Mouse (Mus musculus) ES-Bruce4 (cell line): ENCODE results near the gene Gm3233. TPM values are rescaled to one million over a fixed set of nuclear protein-coding genes. Genes with fewer than 3 reads are reported as not detected.
"Not testable (repeated sequence)": the region's sequence is repeated elsewhere in the genome, so short reads cannot be mapped to it uniquely, and the experiment has no call there.

Source experiments
- H3K27ac ChIP-seq: 2 replicates; pipeline ENCODE4 v1.5.1; 2012; ENCODE audit warnings: low read length, inconsistent platforms; ENCODE audit not compliant: insufficient read depth
- H3K27me3 ChIP-seq: 2 replicates; pipeline ENCODE4 v1.6.1; 2012; ENCODE audit warnings: mild to moderate bottlenecking, low read length, inconsistent platforms; ENCODE audit not compliant: control insufficient read depth, poor library complexity, insufficient read depth, severe bottlenecking
- H3K36me3 ChIP-seq: 2 replicates; pipeline ENCODE4 v1.6.1; 2012; ENCODE audit warnings: inconsistent platforms, mild to moderate bottlenecking, low read length, moderate library complexity; ENCODE audit not compliant: control insufficient read depth, poor library complexity, insufficient read depth, severe bottlenecking
- H3K4me1 ChIP-seq: one replicate; pipeline ENCODE4 v1.8.1; 2011; ENCODE audit warnings: low read length; ENCODE audit not compliant: control insufficient read depth, insufficient read depth
- H3K4me3 ChIP-seq: 2 replicates; pipeline ENCODE4 v1.5.1; 2011; ENCODE audit warnings: low read depth, mild to moderate bottlenecking, low read length
- H3K9ac ChIP-seq: 2 replicates; pipeline ENCODE4 v1.6.1; 2012; ENCODE audit warnings: low read depth, mild to moderate bottlenecking, inconsistent platforms; ENCODE audit not compliant: poor library complexity, severe bottlenecking
- H3K9me3 ChIP-seq: replicated peaks from 2 replicates; pipeline ENCODE4 v1.6.1; 2012; ENCODE audit warnings: mild to moderate bottlenecking, low read length, inconsistent platforms; ENCODE audit not compliant: control insufficient read depth, poor library complexity, insufficient read depth, severe bottlenecking
- CTCF ChIP-seq: IDR thresholded peaks from one replicate; pipeline ENCODE4 v1.8.1; 2011; ENCODE audit warnings: low read depth, low read length
- EP300 ChIP-seq: IDR thresholded peaks from 2 replicates; pipeline ENCODE4 v1.6.1; 2011; ENCODE audit warnings: low read depth, low read length; ENCODE audit not compliant: insufficient read depth
- POLR2A ChIP-seq: IDR thresholded peaks from one replicate; pipeline ENCODE4 v1.8.1; 2011; ENCODE audit warnings: low read length; ENCODE audit not compliant: insufficient read depth
- polyA plus RNA-seq: library from polyadenylated mRNA; stranded (reverse); fragments of >200 nt; gene quantifications from 2 replicates; pipeline ENCODE4 v1.2.4, GENCODE M21; 2011; ENCODE audit warnings: low read depth; ENCODE audit not compliant: missing spikeins, insufficient read depth, insufficient read length

Gm3233 gene
- polyA plus RNA-seq, 1 experiment = not detected

DNA sequence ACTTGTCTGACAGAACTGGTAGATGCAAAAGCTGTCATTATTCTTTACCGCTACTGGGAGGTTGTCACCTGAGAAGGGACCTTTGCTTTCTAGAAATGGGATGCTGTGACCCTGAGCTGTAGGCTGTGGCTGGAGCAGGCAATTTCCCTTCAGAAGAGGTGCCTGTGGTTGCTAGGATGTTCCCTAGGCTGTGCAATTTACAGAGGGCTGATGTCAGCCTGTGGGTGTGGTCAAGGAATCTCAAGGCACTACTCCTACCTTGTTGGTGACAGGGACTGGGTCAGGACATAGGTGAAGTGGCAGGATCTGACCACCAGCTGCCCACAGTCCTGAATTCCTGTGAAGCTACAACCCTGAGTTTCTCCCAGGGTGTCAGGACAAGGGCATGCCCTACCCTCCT lies 10.2 kb upstream of the Gm3233 start:
- TF ChIP-seq POLR2A (no peak), EP300 (no peak), CTCF (no peak)
- no peaks in the 10 kb centered on the region for H3K27me3 ChIP-seq
- H3K27ac ChIP-seq = no peak overlapping the region
- H3K4me1 ChIP-seq = no peaks in the 10 kb centered on the region
- no peaks in the 10 kb centered on the region for H3K9me3 ChIP-seq
- no peak overlapping the region for H3K4me3 ChIP-seq
- no peak overlapping the region for H3K9ac ChIP-seq
- H3K36me3 ChIP-seq = no peaks in the 10 kb centered on the region

DNA sequence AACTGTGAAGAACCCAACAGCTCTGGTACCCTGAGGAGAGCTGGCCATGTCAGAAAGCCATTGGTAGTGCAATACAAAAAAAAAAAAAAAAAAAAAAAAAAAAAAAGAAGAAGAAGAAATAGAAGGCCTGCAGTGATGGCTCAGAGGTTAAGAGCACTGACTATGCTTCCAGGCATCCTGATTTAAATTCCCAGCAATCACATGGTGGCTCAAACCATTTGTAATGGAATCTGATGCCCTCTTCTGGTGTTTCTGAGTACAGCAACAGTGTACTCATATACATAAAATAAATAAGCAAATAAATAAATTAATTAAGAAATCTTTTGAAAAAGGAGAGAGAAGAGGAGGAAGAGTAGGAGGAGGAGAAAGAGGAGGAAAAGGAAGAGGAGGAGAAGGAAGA lies 6.0 kb downstream of the Gm3233 start:
- TF ChIP-seq EP300 (no peak), CTCF (no peak), POLR2A (no peak)
- Histone ChIP-seq H3K27ac (no peak overlapping the region), H3K9ac (no peak overlapping the region), H3K4me3 (no peak overlapping the region), H3K9me3 (no peaks in the 10 kb centered on the region), H3K36me3 (no peaks in the 10 kb centered on the region), H3K4me1 (no peaks in the 10 kb centered on the region), H3K27me3 (no peaks in the 10 kb centered on the region)

DNA sequence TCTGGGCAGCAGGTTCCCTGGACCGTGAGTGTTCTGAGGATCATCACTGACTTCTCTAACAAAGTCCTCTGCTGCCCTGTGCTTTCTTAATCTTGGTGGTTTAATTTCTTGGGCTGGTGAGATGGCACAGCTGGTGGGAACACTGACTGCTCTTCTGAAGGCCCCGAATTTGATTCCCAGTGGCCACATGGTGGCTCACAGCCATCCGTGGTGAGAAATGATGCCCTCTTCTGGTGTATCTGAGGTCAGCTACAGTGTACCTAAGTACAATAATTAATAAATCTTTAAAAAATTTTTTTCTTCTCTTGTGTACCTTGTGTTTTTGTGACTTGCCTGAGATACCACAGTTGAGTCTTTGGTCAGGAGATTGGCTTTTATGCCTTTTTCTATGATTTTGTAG lies 7.2 kb downstream of the Gm3233 start:
- not testable (repeated sequence) for H3K9me3 ChIP-seq, H3K27me3 ChIP-seq, H3K4me3 ChIP-seq, H3K9ac ChIP-seq, H3K36me3 ChIP-seq, H3K4me1 ChIP-seq, H3K27ac ChIP-seq
- TF ChIP-seq CTCF = peak; percentile 39

DNA sequence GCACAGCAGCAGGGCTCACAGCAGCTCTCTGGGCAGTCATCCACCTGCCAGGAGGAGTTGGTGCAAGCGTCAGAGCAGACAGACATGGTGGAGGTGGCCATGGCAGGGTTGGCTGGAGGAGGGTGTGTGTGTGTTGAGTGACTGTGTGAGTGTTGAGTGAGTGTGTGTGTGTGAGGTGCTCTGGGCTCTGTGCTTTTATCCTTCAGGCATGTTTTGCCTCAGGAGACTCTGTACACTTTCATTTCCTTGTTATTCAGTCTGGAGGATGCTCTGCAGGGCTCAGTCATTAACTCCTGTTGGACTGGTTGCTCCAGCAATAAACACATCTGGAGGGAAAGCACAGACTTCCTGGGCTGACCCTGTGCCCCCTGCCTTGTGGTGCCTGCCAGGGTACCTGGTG lies 8.2 kb downstream of the Gm3233 start, which contains the start of gene Gm9736:
TSS of gene Gm9736 (minus strand) at position 101 of the 400 bp plus-strand sequence.
- H3K4me1 ChIP-seq, H3K9ac ChIP-seq, H3K9me3 ChIP-seq, H3K27ac ChIP-seq, H3K27me3 ChIP-seq, H3K36me3 ChIP-seq, H3K4me3 ChIP-seq: not testable (repeated sequence)

DNA sequence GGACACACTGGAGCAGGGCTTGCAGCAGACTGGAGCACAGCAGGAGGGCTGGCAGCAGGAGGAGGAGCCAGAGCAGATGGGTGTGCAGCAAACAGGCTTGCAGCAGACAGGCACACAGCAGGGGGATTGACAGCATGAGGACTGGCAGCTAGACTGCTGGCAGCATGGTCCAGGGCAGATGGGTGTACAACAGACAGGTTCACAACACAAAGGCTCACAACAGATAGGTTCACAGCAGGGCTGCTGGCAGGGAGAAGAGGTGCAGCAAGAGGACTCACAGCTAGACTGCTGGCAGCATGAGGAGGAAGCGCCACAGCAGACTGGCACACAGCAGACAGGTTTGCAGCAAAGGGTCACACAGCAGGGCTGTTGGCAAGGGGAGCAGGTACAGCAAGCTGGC lies 8.8 kb downstream of the Gm3233 start:
- H3K27ac ChIP-seq, H3K4me3 ChIP-seq, H3K4me1 ChIP-seq, H3K9me3 ChIP-seq, H3K36me3 ChIP-seq, H3K9ac ChIP-seq, H3K27me3 ChIP-seq: not testable (repeated sequence)

DNA sequence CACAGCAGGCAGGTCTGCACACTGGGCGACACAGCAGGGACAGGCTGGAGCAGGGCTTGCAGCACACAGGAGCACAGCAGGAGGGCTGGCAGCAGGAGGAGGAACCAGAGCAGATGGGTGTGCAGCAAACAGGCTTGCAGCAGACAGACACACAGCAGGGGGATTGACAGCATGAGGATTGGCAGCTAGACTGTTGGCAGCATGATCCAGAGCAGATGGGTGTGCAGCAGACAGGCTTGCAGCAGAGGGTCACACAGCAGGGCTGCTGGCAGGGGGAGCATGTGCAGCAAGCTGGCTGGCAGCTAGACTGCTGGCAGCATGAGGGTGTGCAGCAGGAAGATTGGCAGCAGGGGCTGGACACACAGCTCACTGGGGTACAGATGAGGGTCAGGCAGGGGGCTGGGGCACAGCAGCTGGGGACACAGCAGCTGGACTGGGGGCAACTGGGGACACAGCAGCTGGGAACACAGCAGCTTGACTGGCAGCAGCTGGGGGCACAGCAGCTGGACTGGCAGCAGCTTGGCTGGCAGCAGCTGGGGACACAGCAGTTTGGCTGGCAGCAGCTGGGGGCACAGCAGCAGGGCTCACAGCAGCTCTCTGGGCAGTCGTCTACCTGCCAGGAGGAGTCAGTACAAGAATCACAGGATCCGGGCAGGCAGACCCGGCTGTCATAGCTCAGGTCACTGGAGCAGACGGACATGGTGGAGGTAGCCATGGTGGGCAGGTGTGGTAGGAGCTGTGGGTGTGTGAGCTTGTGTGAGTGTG lies 17.4 kb downstream of the Gm3233 start, which contains the start of gene Gm18596:
TSS of gene Gm18596 (minus strand) at position 715 of the 765 bp plus-strand sequence.
- not testable (repeated sequence) for H3K27ac ChIP-seq, H3K27me3 ChIP-seq

DNA sequence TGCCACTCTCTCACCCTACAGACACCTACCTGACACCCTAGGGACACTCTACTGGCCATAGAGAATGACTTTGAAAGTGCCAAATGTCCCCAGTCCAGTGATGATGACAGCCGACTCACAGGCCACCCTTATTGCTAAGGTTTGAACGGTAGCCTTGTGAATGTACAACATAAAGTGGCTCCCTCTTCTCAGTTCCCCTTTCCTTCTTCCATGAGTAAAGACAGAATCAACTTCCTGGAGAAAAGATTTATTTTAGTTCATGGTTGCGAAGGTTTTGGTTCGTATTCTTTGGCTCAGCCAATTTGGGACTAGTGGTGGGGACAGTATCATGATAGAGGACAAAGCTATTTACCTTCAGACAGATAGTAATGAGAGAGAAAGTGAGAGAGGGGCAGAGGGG lies 20.6 kb downstream of the Gm3233 start:
- no peaks in the 10 kb centered on the region for H3K36me3 ChIP-seq
- no peaks in the 10 kb centered on the region for H3K27me3 ChIP-seq
- no peak overlapping the region for H3K27ac ChIP-seq
- no peak overlapping the region for H3K9ac ChIP-seq
- no peaks in the 10 kb centered on the region for H3K4me1 ChIP-seq
- H3K4me3 ChIP-seq = no peak overlapping the region
- H3K9me3 ChIP-seq = no peaks in the 10 kb centered on the region
- no peak for TF ChIP-seq POLR2A
- no peak for TF ChIP-seq CTCF
- no peak for TF ChIP-seq EP300

More for the DNA sequence above, 17.4 kb downstream of the Gm3233 start, which contains the start of gene Gm18596:
- H3K36me3 ChIP-seq, H3K9ac ChIP-seq, H3K4me3 ChIP-seq, H3K9me3 ChIP-seq, H3K4me1 ChIP-seq: not testable (repeated sequence)
